Comparison of ENCODE assay signal across 11 mouse cellular contexts in the genomic region with DNA sequence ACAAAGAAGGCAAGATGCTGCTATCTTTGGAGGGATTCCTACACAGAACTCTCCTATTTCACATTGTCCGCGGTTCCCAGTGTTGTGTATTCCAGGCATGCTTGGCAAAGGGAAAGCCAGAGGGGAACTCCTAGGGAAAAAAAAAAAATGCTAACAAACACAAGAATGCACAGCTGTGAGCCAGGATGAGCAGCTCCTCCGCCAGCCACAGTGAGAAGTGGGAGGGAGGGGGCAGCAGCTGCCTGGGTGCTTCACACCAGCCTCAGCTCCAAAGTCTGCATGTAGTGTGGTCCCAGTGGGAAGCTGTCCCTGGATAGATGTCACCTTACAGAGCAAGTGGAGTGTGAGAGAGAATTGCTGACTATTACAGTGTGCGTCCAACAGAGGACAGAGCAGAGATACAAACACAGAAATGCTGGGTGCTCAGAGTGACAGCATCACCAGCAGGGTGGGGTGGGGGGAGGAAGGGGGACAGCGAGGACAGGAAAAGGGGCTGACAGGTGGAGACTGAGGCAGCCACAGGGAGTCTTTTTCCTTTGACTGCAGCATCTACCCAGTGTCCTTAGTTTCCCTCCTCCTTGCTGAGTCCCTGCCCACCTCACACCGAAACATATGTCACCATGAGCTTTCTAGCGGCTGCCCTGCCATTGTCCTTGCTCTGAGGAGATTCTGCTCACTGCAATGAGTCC. TPM values are rescaled to one million over a fixed set of nuclear protein-coding genes. Genes with fewer than 3 reads are reported as not detected.
DNase-seq lines count a peak whose midpoint lies in the region; ATAC-seq lines count a peak whose summit lies in the region.
"Had no signal": no experiment of that assay in that cellular context is flagged by ENCODE, and none has a peak within 500 bp of the region (broad histone marks: within the 10 kb centered on the region; RNA-seq: fewer than 3 reads in every experiment).

No protein-coding gene starts in this region.

- ATAC-seq in limb, embryonic 13.5 days (ENCODE audit: low FRiP score, low read depth) = peak; percentile 82; the same call in 1 of the 2 replicates
- ATAC-seq: Patski had no signal

- H3K4me2 ChIP-seq in limb, embryonic 13.5 days (replicated peaks) = no peak overlapping the region
- H3K4me2 ChIP-seq: midbrain, embryonic 12.5 days had no signal

- no peak overlapping the region for H3K4me3 ChIP-seq in limb, embryonic 13.5 days
- H3K4me3 ChIP-seq in limb, embryonic 10.5 days = no peak overlapping the region
- H3K4me3 ChIP-seq: heart, adult 2 months; midbrain, embryonic 12.5 days had no signal

- H3K36me3 ChIP-seq in limb, embryonic 13.5 days = no peaks in the 10 kb centered on the region
- H3K36me3 ChIP-seq in limb, embryonic 10.5 days = no peaks in the 10 kb centered on the region
- H3K36me3 ChIP-seq: midbrain, embryonic 12.5 days had no signal

- 24% methylated on average over 7 of the region's 7 CpGs for WGBS in limb, embryonic 13.5 days
- 28% methylated on average over 7 of the region's 7 CpGs for WGBS in limb, embryonic 10.5 days

- peaks cover 62% of the 10 kb centered on the region for H3K27me3 ChIP-seq in limb, embryonic 13.5 days
- H3K27me3 ChIP-seq in limb, embryonic 10.5 days (ENCODE audit: low read depth, poor library complexity, severe bottlenecking) = peaks cover 60% of the 10 kb centered on the region

- H3K9me3 ChIP-seq in limb, embryonic 13.5 days = no peaks in the 10 kb centered on the region
- no peaks in the 10 kb centered on the region for H3K9me3 ChIP-seq in limb, embryonic 10.5 days (replicated peaks)
- H3K9me3 ChIP-seq: midbrain, embryonic 12.5 days had no signal

- H3K27ac ChIP-seq in limb, embryonic 13.5 days = no peak overlapping the region
- H3K27ac ChIP-seq in limb, embryonic 10.5 days = no peak overlapping the region
- H3K27ac ChIP-seq: heart, adult 2 months; midbrain, embryonic 12.5 days had no signal

- DNase-seq in limb, embryonic 10.5 days (ENCODE audit: low spot score) = no peak
- peak; percentile 17 for DNase-seq in embryo, embryonic 11 days
- DNase-seq in left cerebral cortex, adult 18-20 months (ENCODE audit: low spot score in 2 of 2) = peak; percentile 50 to 68
- DNase-seq in right cerebral cortex, postnatal 10 days (ENCODE audit: low spot score in 2 of 2) = peak; percentile 58 to 69
- no peak for DNase-seq in gastrocnemius, adult 18-20 months (ENCODE audit: low spot score)
- no peak for DNase-seq in urinary bladder, adult 18-20 months (ENCODE audit: low spot score in 2 of 2)
- DNase-seq: cerebellum, adult 9-10 months; heart, adult 2 months had no signal

- no peak overlapping the region for H3K9ac ChIP-seq in limb, embryonic 13.5 days
- H3K9ac ChIP-seq: midbrain, embryonic 12.5 days had no signal

- peaks cover 12% of the 10 kb centered on the region; the same call in 1 of the 2 replicates for H3K4me1 ChIP-seq in limb, embryonic 13.5 days
- peaks cover 16% of the 10 kb centered on the region; the same call in 1 of the 2 replicates for H3K4me1 ChIP-seq in limb, embryonic 10.5 days

RNA-seq across cellular contexts. Expression of gene Lingo4, which starts 6.2 kb away (rescaled TPM):
- polyA plus RNA-seq in limb, embryonic 13.5 days (2015; fragmentation: Nextera tagmentation; extraction: Ambion mirVana) = 0.06 and 0.14 TPM in 2 replicates
- not detected in 2 replicates for polyA plus RNA-seq in limb, embryonic 10.5 days (2016; fragmentation: Nextera tagmentation; extraction: Ambion mirVana)
- under 1 TPM; 0.63 to 0.73 TPM for total RNA-seq in left cerebral cortex, adult 18-20 months (2021)
- total RNA-seq in gastrocnemius, adult 18-20 months (2021) = under 1 TPM; 0.25 to 0.28 TPM

RNA-seq across cellular contexts. Expression of gene Tdrkh, which starts 8.6 kb away (rescaled TPM):
- 8.4 and 8.9 TPM in 2 replicates for polyA plus RNA-seq in limb, embryonic 13.5 days (2015; fragmentation: Nextera tagmentation; extraction: Ambion mirVana)
- polyA plus RNA-seq in limb, embryonic 10.5 days (2016; fragmentation: Nextera tagmentation; extraction: Ambion mirVana) = 5.1 and 6.6 TPM in 2 replicates
- total RNA-seq in left cerebral cortex, adult 18-20 months (2021) = 10 to 100 TPM; 37.8 to 39.0 TPM
- 1 to 10 TPM; 5.2 to 7.0 TPM for total RNA-seq in gastrocnemius, adult 18-20 months (2021)

RNA-seq across cellular contexts. Expression of gene Rorc, which starts 31.9 kb away (rescaled TPM):
- polyA plus RNA-seq in limb, embryonic 13.5 days (2015; fragmentation: Nextera tagmentation; extraction: Ambion mirVana) = 0.98 and 1.0 TPM in 2 replicates
- 0.15 TPM in 1 of 2 replicates, not detected in the other for polyA plus RNA-seq in limb, embryonic 10.5 days (2016; fragmentation: Nextera tagmentation; extraction: Ambion mirVana)
- 1 to 10 TPM; 1.7 to 1.9 TPM for total RNA-seq in left cerebral cortex, adult 18-20 months (2021)
- 100 to 1,000 TPM in 1 of 2 experiments, 10 to 100 TPM in 1; 99.4 to 107 TPM for total RNA-seq in gastrocnemius, adult 18-20 months (2021)

RNA-seq across cellular contexts. Expression of gene Mrpl9, which starts 38.6 kb away (rescaled TPM):
- polyA plus RNA-seq in limb, embryonic 13.5 days (2015; fragmentation: Nextera tagmentation; extraction: Ambion mirVana) = 66.8 and 67.0 TPM in 2 replicates
- 71.0 and 77.8 TPM in 2 replicates for polyA plus RNA-seq in limb, embryonic 10.5 days (2016; fragmentation: Nextera tagmentation; extraction: Ambion mirVana)
- total RNA-seq in left cerebral cortex, adult 18-20 months (2021) = 10 to 100 TPM; 36.9 to 37.1 TPM
- 10 to 100 TPM; 30.0 to 33.8 TPM for total RNA-seq in gastrocnemius, adult 18-20 months (2021)

RNA-seq across cellular contexts. Expression of gene Oaz3, which starts 39.2 kb away (rescaled TPM):
- 0.73 and 0.94 TPM in 2 replicates for polyA plus RNA-seq in limb, embryonic 13.5 days (2015; fragmentation: Nextera tagmentation; extraction: Ambion mirVana)
- 0.29 and 0.51 TPM in 2 replicates for polyA plus RNA-seq in limb, embryonic 10.5 days (2016; fragmentation: Nextera tagmentation; extraction: Ambion mirVana)
- not detected for total RNA-seq in left cerebral cortex, adult 18-20 months (2021)
- not detected for total RNA-seq in gastrocnemius, adult 18-20 months (2021)
- total RNA-seq: heart, adult 2 months had no signal

Comparison
In these comparisons a context has a peak if more than half of its experiments do, and no peak if none do; other contexts are left out.
1. DNase-seq: peak in embryo, embryonic 11 days (single experiment), left cerebral cortex, adult 18-20 months (2 of 2) and right cerebral cortex, postnatal 10 days (2 of 2); none in limb, embryonic 10.5 days (single experiment), gastrocnemius, adult 18-20 months (single experiment) and urinary bladder, adult 18-20 months (0 of 2).
2. RNA of gene Tdrkh, which starts 8.6 kb away (total RNA-seq): 37.8 to 39.0 TPM in left cerebral cortex, adult 18-20 months; 5.2 to 7.0 TPM in gastrocnemius, adult 18-20 months; every median in the first group is over 4 times any median in the second.
3. RNA of gene Rorc, which starts 31.9 kb away (total RNA-seq): 99.4 to 107 TPM in gastrocnemius, adult 18-20 months; 1.7 to 1.9 TPM in left cerebral cortex, adult 18-20 months; every median in the first group is over 10 times any median in the second.